Mouse (Mus musculus) C2C12 (cell line): ENCODE data around the gene Ankrd33.

Source experiments
- CEBPB ChIP-seq: IDR thresholded peaks from one replicate; pipeline ENCODE4 v1.6.1; 2011; ENCODE audit warnings: low read depth, mild to moderate bottlenecking, control low read depth, moderate library complexity
- CTCF ChIP-seq: IDR thresholded peaks from one replicate; pipeline ENCODE4 v1.5.1; 2011; ENCODE audit not compliant: control insufficient read depth, insufficient read depth, insufficient read length
- FOSL1 ChIP-seq: IDR thresholded peaks from one replicate; pipeline ENCODE4 v1.8.0; 2011; ENCODE audit warnings: mild to moderate bottlenecking, low read length; ENCODE audit not compliant: poor library complexity, insufficient read depth, severe bottlenecking
- MAX ChIP-seq: IDR thresholded peaks from one replicate; pipeline ENCODE4 v1.6.1; 2011; ENCODE audit warnings: mild to moderate bottlenecking, control low read depth
- MYOD1 ChIP-seq: IDR thresholded peaks from one replicate; pipeline ENCODE4 v1.6.1; 2011; ENCODE audit warnings: low read depth; ENCODE audit not compliant: control insufficient read depth, insufficient read length
- MYOG ChIP-seq: IDR thresholded peaks from one replicate; pipeline ENCODE4 v1.6.1; 2011; ENCODE audit not compliant: control insufficient read depth, insufficient read length; ENCODE audit errors: extremely low read depth
- USF1 ChIP-seq: IDR thresholded peaks from one replicate; pipeline ENCODE4 v1.6.1; 2011; ENCODE audit warnings: low read depth, mild to moderate bottlenecking, control low read depth, moderate library complexity

DNA sequence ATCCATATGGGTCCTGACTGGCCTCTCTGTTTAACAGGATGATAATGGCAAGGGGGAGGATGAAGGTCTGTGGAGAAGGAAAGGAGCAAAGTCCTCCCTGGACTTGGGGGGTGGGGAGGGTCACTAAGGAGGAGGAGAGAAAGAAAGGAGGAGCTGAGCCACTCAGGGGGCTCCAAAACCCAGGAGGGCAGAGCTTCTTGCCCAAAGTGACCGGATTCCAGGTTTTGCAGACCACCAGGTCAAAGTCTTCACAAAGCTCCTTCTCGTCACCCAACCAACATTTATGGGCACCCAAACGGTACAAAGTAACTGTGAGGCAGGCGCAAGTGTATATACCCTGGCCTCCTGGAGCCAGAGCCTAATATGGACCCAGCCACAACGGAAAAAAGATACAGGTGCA lies 39.9 kb upstream of the Ankrd33 start:
- TF ChIP-seq MYOD1 = no peak
- no peak for TF ChIP-seq CTCF
- TF ChIP-seq MYOG = no peak
- no peak for TF ChIP-seq CEBPB
- no peak for TF ChIP-seq USF1
- TF ChIP-seq MAX = no peak
- TF ChIP-seq FOSL1 = no peak
